Mouse (Mus musculus): ENCODE data around the gene Bicd2. TPM values are rescaled to one million over a fixed set of nuclear protein-coding genes. Genes with fewer than 3 reads are reported as not detected.

Gene Bicd2
- polyA plus RNA-seq, 1 experiment from 2014 or later = 53.5 TPM

DNA sequence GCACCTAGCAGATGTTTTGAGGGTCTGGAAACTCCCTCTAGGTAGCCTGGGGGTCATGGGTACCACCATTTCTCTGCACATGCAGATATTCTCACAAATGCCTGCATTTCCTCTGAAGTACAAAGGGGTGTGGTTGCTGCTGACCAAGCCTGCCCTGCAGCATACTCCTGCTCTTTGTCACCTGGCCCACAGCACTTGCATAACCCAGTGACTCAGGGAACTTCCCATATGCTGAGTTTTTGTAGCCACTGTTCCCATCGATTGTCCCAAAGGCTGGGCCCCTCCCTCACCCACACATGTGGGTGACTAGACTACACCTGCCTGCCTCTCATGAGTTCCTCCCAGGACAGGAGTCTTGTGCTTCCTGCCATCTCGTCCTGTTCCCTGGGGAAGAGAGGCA is 61.2 kb downstream of the Bicd2 start:
- no peak for ATAC-seq (ENCODE audit: insufficient number of reproducible peaks, low FRiP score)

GRCm38 (mm10) chr13:49407795-49408194 is 66.4 kb downstream of the Bicd2 start:
- no peak overlapping the region for H3K4me2 ChIP-seq
- H3K27ac ChIP-seq (ENCODE audit: poor library complexity, severe bottlenecking) = no peak overlapping the region
- H3K27me3 ChIP-seq (replicated peaks) = no peaks in the 10 kb centered on the region
- H3K9ac ChIP-seq = no peak overlapping the region
- no peaks in the 10 kb centered on the region for H3K4me1 ChIP-seq (replicated peaks)
- H3K4me3 ChIP-seq = no peak overlapping the region
- H3K36me3 ChIP-seq = no peaks in the 10 kb centered on the region
- no peak for ATAC-seq (ENCODE audit: insufficient number of reproducible peaks, low FRiP score)
- no peaks in the 10 kb centered on the region for H3K9me3 ChIP-seq (replicated peaks)

More for the DNA sequence above, 61.2 kb downstream of the Bicd2 start:
- no peaks in the 10 kb centered on the region for H3K4me1 ChIP-seq (replicated peaks)
- no peak overlapping the region for H3K4me2 ChIP-seq
- 58% methylated on average over 2 of the region's 2 CpGs for WGBS
- H3K27me3 ChIP-seq (replicated peaks) = no peaks in the 10 kb centered on the region
- H3K9ac ChIP-seq = no peak overlapping the region
- no peak overlapping the region for H3K4me3 ChIP-seq
- no peaks in the 10 kb centered on the region for H3K36me3 ChIP-seq
- no peak overlapping the region for H3K27ac ChIP-seq (ENCODE audit: poor library complexity, severe bottlenecking)
- H3K9me3 ChIP-seq (replicated peaks) = no peaks in the 10 kb centered on the region

- ATAC-seq (ENCODE audit: insufficient number of reproducible peaks, low FRiP score) = peak; percentile 97
- Histone ChIP-seq H3K4me2 (peak within 1 kb of the TSS; percentile 97), H3K9me3 (replicated peaks) (no peaks in the 10 kb centered on the region), H3K4me1 (replicated peaks) (peaks cover 23% of the 10 kb centered on the region), H3K27me3 (replicated peaks) (0 out of 2 replicates have a peak, but pooled peaks cover 4% of the 10 kb centered on the region), H3K9ac (peak within 1 kb of the TSS; percentile 85), H3K36me3 (peaks cover 3% of the 10 kb centered on the region; the same call in 1 of the 2 replicates), H3K27ac (ENCODE audit: poor library complexity, severe bottlenecking) (peak within 1 kb of the TSS; percentile 73), H3K4me3 (peak within 1 kb of the TSS; percentile 93)
- under 1% methylated on average over 69 of the region's 69 CpGs for WGBS
Measured at GRCm38 (mm10) chr13:49420754-49421605, 79.6 kb downstream of the Bicd2 start, which contains the start of gene Ippk. Gene Ippk, plus strand, starts transcription at chr13:49421249.

GRCm38 (mm10) chr13:49421606-49421917 is 80.2 kb downstream of the Bicd2 start:
- Histone ChIP-seq H3K4me2 (peak overlapping the region; percentile 97), H3K27ac (ENCODE audit: poor library complexity, severe bottlenecking) (peak overlapping the region; percentile 73), H3K36me3 (peaks cover 3% of the 10 kb centered on the region; the same call in 1 of the 2 replicates), H3K9ac (peak overlapping the region; percentile 85), H3K9me3 (replicated peaks) (no peaks in the 10 kb centered on the region), H3K27me3 (replicated peaks) (0 out of 2 replicates have a peak, but pooled peaks cover 4% of the 10 kb centered on the region), H3K4me3 (peak overlapping the region; percentile 93), H3K4me1 (replicated peaks) (peaks cover 25% of the 10 kb centered on the region)
- under 1% methylated on average over 15 of the region's 15 CpGs for WGBS
- no peak for ATAC-seq (ENCODE audit: insufficient number of reproducible peaks, low FRiP score)

GRCm38 (mm10) chr13:49421959-49422358 is 80.6 kb downstream of the Bicd2 start:
- ATAC-seq (ENCODE audit: insufficient number of reproducible peaks, low FRiP score) = no peak
- Histone ChIP-seq H3K4me1 (replicated peaks) (peaks cover 28% of the 10 kb centered on the region), H3K4me2 (peak overlapping the region; percentile 97), H3K4me3 (peak overlapping the region; percentile 93), H3K9ac (peak overlapping the region; percentile 85), H3K27me3 (replicated peaks) (0 out of 2 replicates have a peak, but pooled peaks cover 4% of the 10 kb centered on the region), H3K9me3 (replicated peaks) (no peaks in the 10 kb centered on the region), H3K27ac (ENCODE audit: poor library complexity, severe bottlenecking) (no peak overlapping the region), H3K36me3 (peaks cover 3% of the 10 kb centered on the region; the same call in 1 of the 2 replicates)
- 18% methylated on average over 4 of the region's 4 CpGs for WGBS

DNA sequence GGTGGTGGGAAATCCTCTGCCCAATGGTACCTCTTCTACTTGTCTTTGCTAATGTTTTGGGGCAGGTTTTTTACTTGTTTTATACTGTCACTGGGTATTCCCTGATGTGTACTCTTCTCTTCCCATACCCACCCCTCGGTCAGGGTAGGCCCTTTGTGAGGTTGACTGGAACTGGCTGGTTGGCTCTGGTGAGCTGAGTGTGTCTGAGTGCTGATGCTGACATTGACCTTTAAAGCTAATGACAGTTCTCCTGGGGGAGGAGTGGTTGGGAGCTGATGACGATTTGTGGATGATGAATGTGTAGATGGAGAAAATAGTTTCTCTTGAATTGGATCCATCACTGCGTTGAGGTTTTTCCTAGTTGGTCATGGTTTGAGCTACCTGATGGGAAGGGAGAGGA is 85.4 kb downstream of the Bicd2 start:
- Histone ChIP-seq H3K4me2 (no peak overlapping the region), H3K36me3 (peaks cover 3% of the 10 kb centered on the region; the same call in 1 of the 2 replicates), H3K9ac (no peak overlapping the region), H3K9me3 (replicated peaks) (no peaks in the 10 kb centered on the region), H3K4me1 (replicated peaks) (peaks cover 48% of the 10 kb centered on the region), H3K4me3 (no peak overlapping the region), H3K27ac (ENCODE audit: poor library complexity, severe bottlenecking) (no peak overlapping the region), H3K27me3 (replicated peaks) (no peaks in the 10 kb centered on the region)
- ATAC-seq (ENCODE audit: insufficient number of reproducible peaks, low FRiP score) = no peak
- WGBS = 80% methylated on average over 3 of the region's 3 CpGs

DNA sequence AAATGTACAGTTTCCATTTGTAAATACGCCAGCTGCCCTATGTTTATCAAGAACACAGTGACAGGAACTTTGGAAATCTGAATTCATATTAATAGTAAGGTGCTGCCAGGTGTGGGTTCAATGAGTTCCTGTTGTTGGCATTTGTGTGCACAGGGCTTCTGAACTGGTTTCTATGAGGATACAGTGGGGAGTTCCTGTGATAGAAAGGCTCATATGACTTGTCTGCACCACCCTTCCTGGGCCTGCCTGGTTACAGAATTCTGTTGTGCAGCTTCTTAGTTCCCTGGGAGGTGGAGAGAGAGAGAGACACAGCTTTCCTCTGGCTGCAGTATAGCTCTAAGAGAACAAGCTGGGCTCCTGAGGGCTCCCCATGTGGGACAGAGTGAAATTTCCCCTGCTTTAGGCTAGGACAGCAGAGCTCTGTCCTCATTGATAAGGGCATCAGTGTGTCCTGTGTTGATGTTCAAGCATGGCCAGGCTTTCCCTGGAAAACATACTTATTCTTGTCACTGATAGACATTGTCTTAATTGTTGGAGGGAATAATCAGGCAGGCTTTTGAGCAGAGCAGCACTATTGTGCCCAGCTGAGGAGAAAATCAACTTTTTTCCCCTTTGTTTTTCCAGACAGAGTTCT is 86.8 kb downstream of the Bicd2 start:
- Histone ChIP-seq H3K27ac (ENCODE audit: poor library complexity, severe bottlenecking) (no peak overlapping the region), H3K9ac (0 out of 2 replicates have a peak overlapping the region, but pooled peaks have one; percentile 14), H3K36me3 (peaks cover 5% of the 10 kb centered on the region), H3K9me3 (replicated peaks) (no peaks in the 10 kb centered on the region), H3K27me3 (replicated peaks) (no peaks in the 10 kb centered on the region), H3K4me2 (no peak overlapping the region), H3K4me3 (no peak overlapping the region), H3K4me1 (replicated peaks) (peaks cover 34% of the 10 kb centered on the region)
- ATAC-seq (ENCODE audit: insufficient number of reproducible peaks, low FRiP score) = no peak
- 85% methylated on average over 1 of the region's 1 CpGs for WGBS

- H3K9ac ChIP-seq = no peak overlapping the region
- no peaks in the 10 kb centered on the region for H3K27me3 ChIP-seq (replicated peaks)
- ATAC-seq (ENCODE audit: insufficient number of reproducible peaks, low FRiP score) = no peak
- peaks cover 24% of the 10 kb centered on the region for H3K36me3 ChIP-seq
- H3K9me3 ChIP-seq (replicated peaks) = no peaks in the 10 kb centered on the region
- H3K4me2 ChIP-seq = no peak overlapping the region
- peaks cover 35% of the 10 kb centered on the region for H3K4me1 ChIP-seq (replicated peaks)
- WGBS = 58% methylated on average over 4 of the region's 4 CpGs
- no peak overlapping the region for H3K27ac ChIP-seq (ENCODE audit: poor library complexity, severe bottlenecking)
- H3K4me3 ChIP-seq = no peak overlapping the region
Measured at GRCm38 (mm10) chr13:49430529-49430928, 89.1 kb downstream of the Bicd2 start.

DNA sequence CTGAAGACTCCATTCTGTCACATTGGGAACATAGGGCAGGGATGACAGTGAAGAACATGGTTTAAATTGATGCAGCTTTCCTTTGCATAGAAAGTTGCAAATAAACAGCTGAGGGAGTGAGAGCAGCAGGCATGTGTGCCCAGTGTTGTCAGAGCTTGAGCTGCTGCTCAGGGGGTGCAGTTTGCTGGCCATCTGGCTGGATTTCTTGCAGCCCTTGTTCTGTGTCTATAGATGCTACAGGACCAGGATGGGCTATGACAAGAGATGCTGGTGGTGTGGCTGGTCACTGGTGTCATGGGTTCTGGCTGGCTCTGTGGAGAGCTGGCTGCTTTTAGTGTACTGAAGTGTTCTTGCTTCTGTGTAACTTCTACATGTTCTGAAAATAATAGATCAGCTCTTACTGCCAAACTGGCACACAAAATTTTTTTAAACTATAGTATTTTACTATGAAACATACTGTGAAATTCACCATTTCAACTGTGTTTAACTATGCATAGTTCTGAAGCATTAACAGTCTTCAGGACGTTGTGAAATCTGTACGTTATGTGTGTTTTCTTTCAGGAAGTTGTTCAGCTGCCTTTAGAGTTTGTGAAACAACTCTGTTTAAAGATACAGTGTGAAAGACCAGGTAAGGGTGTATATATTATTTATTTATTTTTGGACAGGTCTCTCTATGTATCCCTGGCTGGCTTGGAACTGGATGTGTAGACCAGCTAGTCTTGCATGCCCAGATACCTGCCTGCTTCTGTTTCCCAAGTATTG is 92.1 kb downstream of the Bicd2 start:
- 91% methylated on average over 2 of the region's 2 CpGs for WGBS
- Histone ChIP-seq H3K4me3 (no peak overlapping the region), H3K36me3 (peaks cover 47% of the 10 kb centered on the region), H3K4me2 (no peak overlapping the region), H3K4me1 (replicated peaks) (peaks cover 28% of the 10 kb centered on the region), H3K27me3 (replicated peaks) (no peaks in the 10 kb centered on the region), H3K9me3 (replicated peaks) (no peaks in the 10 kb centered on the region), H3K9ac (no peak overlapping the region), H3K27ac (ENCODE audit: poor library complexity, severe bottlenecking) (no peak overlapping the region)
- no peak for ATAC-seq (ENCODE audit: insufficient number of reproducible peaks, low FRiP score)

DNA sequence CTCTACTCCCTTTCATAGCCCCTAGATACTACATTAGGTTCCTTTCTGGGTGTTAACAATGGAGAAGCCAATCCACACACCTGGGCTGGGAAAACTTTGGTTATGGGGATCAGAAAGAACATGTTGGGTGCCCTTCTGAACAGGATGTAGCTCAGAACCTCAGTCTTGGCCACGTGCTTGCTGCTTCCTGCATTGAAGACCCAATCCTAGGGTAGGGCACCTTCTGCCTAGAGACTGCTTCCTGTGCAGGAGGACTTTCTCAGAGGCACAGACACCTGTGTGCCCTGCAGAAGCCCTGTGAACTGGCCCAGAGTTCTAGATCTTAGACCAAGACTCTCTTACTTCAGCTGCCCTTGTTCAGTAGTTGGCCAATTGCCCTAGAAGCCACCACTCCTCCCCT is 94.4 kb downstream of the Bicd2 start:
- H3K27me3 ChIP-seq (replicated peaks) = no peaks in the 10 kb centered on the region
- H3K4me2 ChIP-seq = 0 out of 2 replicates have a peak overlapping the region, but pooled peaks have one; percentile 4
- H3K9ac ChIP-seq = no peak overlapping the region
- peak overlapping the region; percentile 64 for H3K27ac ChIP-seq (ENCODE audit: poor library complexity, severe bottlenecking)
- H3K4me1 ChIP-seq (replicated peaks) = peaks cover 23% of the 10 kb centered on the region
- H3K4me3 ChIP-seq = no peak overlapping the region
- H3K36me3 ChIP-seq = peaks cover 47% of the 10 kb centered on the region
- no peak for ATAC-seq (ENCODE audit: insufficient number of reproducible peaks, low FRiP score)
- 88% methylated on average over 1 of the region's 1 CpGs for WGBS
- no peaks in the 10 kb centered on the region for H3K9me3 ChIP-seq (replicated peaks)

DNA sequence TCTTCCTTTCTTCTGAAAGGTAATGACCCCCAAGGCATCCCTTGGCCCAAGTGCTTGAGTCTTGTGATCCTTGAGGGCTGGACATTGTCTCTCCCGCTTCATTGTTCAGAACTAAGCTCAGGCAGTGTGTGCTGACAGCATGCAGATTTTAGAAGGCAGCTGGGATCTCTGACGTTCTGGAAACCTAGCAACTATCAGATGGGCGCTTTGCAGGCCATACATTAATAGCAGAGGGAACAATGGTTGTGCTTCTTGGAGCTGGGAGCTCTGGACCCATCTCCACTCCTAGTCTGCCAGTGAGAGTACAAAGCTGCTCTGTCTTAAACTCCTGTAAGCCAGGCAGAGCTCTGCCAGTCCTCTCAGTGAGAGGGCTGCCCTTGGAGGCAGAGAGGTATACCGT is 94.8 kb downstream of the Bicd2 start:
- Histone ChIP-seq H3K9ac (0 out of 2 replicates have a peak overlapping the region, but pooled peaks have one; percentile 42), H3K4me1 (replicated peaks) (peaks cover 22% of the 10 kb centered on the region), H3K36me3 (peaks cover 47% of the 10 kb centered on the region), H3K27ac (ENCODE audit: poor library complexity, severe bottlenecking) (peak overlapping the region; percentile 64), H3K9me3 (replicated peaks) (no peaks in the 10 kb centered on the region), H3K4me2 (peak overlapping the region; percentile 4; the same call in 1 of the 2 replicates), H3K4me3 (no peak overlapping the region), H3K27me3 (replicated peaks) (no peaks in the 10 kb centered on the region)
- WGBS = 39% methylated on average over 4 of the region's 4 CpGs
- ATAC-seq (ENCODE audit: insufficient number of reproducible peaks, low FRiP score) = peak; percentile 42; the same call in 1 of the 2 replicates
